Mouse (Mus musculus): ENCODE measurements around the gene Hoxb7.

Hoxb7 gene

DNA sequence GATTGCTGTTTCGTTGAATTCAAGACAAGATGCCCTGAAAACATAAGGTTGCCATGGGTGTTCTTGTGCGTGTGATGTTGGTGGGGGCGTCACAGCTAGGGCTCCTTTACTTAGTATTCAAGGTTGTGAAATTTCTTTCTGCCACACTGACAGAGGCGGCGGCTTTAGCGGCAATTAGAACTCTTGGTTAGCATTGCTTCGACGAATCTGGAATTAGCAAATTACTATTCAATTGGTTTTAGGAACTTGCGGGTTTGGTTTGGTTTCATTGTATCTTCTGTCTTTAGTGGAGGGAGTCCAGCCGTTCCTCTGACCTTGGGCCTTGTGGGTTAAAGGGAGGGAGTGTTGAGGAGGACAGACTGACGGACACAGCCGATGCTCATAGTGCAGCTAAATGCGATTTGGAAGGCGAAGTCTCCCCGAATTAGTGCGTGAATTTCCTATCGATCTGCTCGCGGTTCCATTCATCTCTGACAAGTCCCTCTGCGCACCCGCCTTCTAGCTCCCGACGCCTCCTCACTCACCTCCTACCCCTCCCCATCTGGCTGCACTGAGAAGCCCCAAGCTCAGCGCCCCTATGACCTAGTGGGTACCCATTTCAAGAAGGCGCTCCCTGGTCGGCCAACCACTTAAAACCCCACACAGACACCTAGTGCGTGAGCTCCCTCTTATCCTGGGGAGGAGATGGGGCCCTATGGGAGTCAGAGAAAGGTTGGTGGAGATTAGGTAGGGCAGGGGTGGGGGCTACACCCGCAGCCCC lies 31.4 kb downstream of the Hoxb7 start, which contains the start of gene Hoxb4:
Gene Hoxb4, plus strand, starts transcription at position 660 of the 760 bp plus-strand sequence.
- DNase-seq, result no peak

DNA sequence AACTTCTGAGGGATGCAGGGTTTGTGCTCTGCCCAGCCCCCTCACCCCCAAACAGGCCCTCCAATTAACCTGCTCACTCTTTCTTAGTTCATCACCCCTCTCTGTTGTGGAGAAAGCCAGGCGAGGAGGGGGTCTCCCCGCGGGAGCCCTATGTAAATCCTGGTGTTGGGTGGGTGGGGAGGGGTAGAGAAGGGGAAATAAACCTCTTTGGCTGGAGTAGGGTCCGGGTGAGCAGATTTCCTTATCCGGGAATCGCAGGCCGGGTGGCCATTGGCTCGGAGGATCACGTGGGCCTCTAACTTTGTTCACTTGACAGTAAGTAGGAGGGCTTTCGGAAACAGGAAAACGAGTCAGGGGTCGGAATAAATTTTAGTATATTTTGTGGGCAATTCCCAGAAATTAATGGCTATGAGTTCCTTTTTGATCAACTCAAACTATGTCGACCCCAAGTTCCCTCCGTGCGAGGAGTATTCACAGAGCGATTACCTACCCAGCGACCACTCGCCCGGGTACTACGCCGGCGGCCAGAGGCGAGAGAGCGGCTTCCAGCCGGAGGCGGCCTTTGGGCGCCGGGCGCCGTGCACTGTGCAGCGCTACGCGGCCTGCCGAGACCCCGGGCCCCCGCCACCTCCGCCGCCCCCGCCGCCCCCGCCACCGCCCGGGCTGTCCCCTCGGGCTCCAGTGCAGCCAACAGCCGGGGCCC lies 32.1 kb downstream of the Hoxb7 start:
- no peak for DNase-seq

- DNase-seq, result no peak
These were observed 32.9 kb downstream of the Hoxb7 start for GRCm38 (mm10) chr11:96319071-96319902.

DNA sequence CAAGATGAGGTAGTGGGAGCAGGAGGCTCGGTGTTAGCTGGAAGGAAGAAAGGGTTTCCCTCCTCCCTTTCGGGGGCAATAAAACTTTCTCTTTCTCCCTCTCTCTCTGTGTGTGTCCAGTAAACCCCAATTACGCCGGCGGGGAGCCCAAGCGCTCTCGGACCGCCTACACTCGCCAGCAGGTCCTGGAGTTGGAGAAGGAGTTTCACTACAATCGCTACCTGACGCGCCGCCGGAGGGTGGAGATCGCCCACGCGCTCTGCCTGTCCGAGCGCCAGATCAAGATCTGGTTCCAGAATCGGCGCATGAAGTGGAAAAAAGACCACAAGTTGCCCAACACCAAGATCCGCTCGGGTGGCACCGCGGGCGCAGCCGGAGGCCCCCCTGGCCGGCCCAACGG lies 33.5 kb downstream of the Hoxb7 start:
- DNase-seq, result no peak

DNA sequence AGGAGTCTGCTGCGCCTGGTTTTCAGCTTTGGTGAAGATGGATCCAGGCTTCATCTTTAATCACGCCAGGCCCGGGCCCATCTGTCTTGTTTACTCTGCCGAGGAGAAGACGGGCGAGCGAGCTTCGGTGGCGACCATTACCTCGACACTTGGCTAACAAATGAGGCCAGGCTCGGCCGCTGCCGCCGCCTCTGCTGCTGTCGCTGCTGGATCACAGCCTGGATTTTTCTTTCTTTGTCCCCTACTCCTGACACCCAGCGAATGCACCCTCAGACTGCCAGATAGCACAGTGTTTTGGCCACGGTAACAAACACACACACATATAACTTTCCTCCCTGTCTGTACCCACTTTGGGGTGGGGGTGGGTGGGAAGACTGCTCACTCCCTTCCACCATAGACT lies 34.3 kb downstream of the Hoxb7 start:
- DNase-seq, result no peak

GRCm38 (mm10) chr11:96321846-96322245 lies 35.4 kb downstream of the Hoxb7 start:
- no peak for DNase-seq

DNA sequence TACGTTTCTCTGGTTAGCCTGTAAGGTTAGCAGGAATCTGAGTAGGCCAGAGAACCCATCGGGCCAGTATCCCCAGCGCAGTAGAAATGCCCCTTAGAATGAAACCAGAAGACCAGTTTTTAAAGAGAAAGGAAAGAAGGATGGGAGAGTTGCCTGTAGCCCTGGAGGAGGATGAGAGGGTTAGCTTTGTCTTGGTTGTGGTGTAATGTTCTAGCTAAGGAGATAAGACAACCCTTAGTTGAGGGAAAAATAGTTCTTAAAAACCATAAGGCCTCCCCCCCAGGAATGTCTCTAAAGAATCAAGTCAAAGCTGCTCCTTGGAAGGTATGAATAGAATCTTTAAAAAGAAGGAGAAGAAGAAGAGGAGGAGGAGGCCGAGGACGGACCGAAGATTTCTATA lies 36.3 kb downstream of the Hoxb7 start:
- no peak for DNase-seq

- DNase-seq, result no peak
These were observed 36.7 kb downstream of the Hoxb7 start, which contains the start of gene Hoxb3 for GRCm38 (mm10) chr11:96323154-96323553. Hoxb3 (plus strand) TSS chr11:96323326.

DNA sequence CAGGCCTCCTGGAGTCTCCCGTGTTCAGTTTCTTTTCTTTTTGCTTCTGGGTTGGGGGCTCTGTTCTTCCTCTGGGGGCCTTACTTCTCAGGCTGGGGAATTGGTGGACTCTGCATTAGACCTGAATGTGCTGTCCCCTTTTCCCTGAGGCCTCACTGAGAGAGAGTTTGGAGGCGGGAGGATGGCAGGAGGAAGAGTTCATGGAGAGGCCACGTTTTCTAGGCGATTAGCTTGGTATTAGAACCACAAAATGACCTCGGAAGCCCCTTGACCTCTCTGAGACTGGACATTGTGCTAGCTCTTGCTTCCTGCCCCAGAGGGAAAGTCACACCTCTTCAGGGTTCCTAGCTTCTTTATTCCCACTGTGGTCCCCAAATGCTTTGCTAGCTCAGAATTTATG lies 37.7 kb downstream of the Hoxb7 start:
- DNase-seq, result no peak

DNA sequence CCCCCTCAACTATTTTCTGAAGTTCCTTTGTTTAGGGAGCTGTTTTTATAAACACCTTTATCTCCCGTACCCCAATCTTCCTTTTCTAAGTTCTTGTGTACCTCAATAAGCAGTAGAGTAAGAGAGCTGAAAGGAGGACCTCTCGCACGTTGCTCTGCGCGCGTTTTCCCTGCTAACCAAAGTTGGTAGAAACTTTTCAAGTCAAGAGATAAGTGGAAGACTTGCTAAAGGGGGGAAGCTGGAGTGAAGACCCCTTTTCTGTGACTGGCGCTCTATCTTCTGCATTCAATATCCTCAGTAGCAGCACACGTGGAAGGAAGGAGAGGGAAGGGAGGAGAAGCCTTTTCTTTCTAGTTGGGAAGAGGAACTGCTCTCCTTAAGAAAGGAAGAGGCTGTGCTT lies 38.5 kb downstream of the Hoxb7 start:
- DNase-seq, result no peak

GRCm38 (mm10) chr11:96325747-96326212 lies 39.4 kb downstream of the Hoxb7 start:
- no peak for DNase-seq

DNA sequence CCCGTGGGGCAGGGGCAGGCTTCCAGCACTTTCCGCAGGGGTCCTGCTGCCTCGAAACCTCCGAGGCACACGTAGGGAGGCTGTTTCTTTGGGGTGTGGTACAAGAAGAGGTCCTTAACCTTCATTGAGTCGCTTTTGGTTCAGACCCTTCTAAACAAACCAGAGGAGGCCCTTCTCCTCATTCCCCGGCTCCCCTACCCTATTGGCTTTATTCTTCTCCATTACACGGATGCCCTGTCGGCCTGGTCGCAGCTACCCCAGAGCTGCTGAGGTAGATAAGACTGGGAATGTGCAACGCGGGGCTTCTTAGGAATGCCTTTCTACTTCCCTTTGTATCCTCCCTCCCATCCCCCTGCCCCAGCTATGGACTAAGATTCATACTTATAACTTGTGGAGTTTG lies 40.3 kb downstream of the Hoxb7 start:
- DNase-seq, result no peak

DNA sequence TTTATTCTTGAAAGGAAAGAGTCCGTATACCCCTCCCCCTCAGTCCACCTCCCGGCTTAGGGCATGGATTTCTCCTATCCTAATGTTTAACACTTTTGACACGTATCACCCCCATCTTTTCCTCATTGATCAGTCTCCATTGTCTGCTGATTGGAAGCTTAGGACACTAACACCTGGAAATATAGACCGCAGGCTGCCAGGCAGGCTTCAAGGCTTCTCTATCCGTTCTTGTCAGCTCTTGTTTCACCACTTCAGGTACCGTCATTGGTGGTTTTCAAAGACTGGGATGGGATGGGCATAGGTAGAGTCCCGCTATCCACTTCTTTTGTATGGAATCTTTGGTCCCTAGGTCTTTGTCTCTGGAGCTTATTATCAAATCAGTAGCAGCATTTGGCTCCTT lies 40.7 kb downstream of the Hoxb7 start:
- no peak for DNase-seq

- DNase-seq, result no peak
These were observed 41.3 kb downstream of the Hoxb7 start for GRCm38 (mm10) chr11:96327750-96328149.

GRCm38 (mm10) chr11:96328605-96329004 lies 42.2 kb downstream of the Hoxb7 start:
- DNase-seq, result no peak

- no peak for DNase-seq
These were observed 45.7 kb downstream of the Hoxb7 start for GRCm38 (mm10) chr11:96332105-96332504.

DNA sequence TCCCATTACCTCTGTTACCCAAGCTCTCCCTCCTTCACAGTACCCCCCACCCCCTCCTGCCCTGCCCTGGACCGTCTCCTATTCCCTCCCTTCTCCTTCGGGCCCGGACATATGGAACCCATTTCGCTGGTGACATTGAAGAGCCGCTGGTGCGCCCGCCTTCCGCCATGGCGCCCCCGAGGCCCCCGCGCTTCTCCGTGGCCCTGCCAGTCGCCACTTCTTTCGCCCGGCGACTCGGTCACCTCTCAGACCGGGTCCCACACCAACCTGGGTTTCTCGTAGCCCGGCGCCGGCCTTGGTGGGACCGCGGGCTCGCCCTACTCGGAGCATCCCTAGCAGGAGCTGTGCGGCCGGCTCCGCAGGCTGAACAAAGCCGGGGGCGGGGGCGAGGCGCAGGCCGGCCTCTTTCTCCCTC lies 46.2 kb downstream of the Hoxb7 start:
- no peak for DNase-seq

- no peak for DNase-seq
These were observed 47.0 kb downstream of the Hoxb7 start for GRCm38 (mm10) chr11:96333241-96334001.

DNA sequence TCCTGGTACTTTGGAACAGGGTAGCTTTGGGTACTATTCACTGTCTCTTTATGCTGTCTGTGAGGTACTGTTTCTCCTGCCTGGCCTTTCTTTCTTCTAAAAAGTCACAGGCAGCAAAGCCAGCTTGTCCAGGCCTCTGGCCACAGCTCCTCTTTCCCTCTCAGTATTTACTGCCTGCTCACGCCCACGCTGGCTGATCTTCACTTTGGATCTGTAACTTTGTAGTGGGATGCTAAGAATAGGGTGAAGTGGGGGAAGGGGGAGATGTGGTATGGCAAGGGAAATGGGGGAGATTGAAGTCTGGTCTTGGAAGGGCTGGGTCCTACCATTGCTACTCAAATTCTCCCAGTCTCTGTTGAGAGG lies 47.6 kb downstream of the Hoxb7 start:
- DNase-seq, result no peak

- DNase-seq, result no peak
These were observed 48.6 kb downstream of the Hoxb7 start for GRCm38 (mm10) chr11:96334998-96335397.

- DNase-seq, result no peak
These were observed 50.2 kb downstream of the Hoxb7 start for GRCm38 (mm10) chr11:96336597-96336996.

DNA sequence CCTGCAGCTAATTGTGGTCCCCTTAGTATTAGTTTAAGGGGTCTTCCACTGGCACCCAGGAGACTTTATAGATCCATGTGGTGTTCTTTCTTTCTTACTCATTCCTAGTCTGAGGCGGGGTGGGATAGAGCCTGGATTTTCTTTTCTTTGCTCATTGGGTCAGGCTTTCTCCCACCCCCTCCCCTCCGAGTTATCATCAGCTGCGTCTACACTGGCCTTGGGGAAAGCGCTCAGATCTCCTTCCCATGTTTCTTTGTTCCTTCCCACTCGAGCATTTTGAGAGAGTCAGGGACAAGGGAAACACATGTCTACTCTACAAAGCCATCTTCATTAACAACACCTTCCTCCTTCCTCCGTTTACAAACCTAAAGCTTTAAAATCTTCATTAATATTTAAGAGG lies 50.6 kb downstream of the Hoxb7 start:
- no peak for DNase-seq

Measured in cerebellum, adult 9-10 months (tissue).